Mouse (Mus musculus) ovary, postnatal 36 days (tissue): ENCODE results near the gene Mamld1.
"Not testable (repeated sequence)": the region's sequence is repeated elsewhere in the genome, so short reads cannot be mapped to it uniquely, and the experiment has no call there.

Source experiments
- DNase-seq: peaks from one replicate; pipeline ENCODE4 v3.0.0; 2022; ENCODE audit warnings: low spot score, mixed read lengths

Mamld1 gene

DNA sequence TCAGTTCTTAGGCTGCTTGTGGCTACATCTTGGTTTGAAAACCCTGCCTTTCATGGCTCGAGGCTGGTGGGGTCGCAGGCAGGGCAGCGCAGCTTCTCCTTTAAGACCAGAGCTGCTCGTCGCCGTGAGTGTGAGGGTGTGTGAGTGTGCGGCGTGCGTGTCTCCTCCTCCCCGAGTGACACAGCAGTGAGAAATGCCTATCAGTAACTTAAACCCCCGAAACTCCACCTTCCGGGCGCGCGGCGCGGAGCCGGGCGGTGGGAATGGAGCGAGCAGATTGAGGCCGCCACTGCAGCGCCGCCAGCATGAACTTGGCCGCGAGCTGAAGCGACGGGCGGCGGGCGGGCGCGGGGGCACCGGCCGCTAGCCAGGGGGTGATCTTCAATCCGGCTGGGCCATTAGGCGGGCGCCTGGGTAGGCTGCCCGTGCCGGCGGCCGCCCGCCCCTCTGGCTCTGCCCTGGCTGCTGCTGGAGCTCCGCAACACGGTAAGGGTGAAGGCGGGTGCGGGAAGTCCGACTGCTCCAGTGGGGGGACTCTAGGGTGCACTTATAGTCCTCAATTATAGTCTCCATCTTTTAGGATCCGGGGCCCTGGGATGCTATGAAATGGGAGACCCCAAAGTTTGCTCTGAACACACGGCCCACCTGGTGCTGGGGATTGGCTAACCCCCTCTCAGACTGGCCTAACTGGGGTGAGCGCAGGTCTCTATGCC lies at the start of gene Mamld1:
Gene Mamld1 (plus strand): TSS at position 393 of the 713 bp plus-strand sequence.
- DNase-seq, result peak; percentile 79

DNA sequence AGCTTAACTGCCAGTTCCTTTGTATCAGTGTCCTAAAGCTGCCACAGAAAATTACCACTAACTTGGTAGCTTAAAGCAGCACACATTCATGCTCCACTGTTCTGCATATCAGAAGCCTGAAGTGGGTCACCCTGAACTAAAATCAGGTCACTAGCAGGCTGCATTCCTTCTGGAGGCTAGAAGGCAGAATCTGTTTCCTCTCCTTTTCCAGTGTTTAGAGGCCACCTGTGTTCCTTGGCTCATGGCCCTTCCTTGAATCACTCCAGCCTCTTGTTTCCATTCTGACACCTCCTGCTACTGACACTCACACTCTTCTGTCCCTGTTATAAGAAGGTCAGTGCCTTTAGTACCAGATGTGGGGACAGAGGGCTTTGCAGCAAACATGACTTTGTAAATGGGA lies 25.3 kb upstream of the Mamld1 start:
- DNase-seq, result no peak

GRCm38 (mm10) chrX:71028007-71028406 lies 22.0 kb upstream of the Mamld1 start:
- DNase-seq, result no peak

DNA sequence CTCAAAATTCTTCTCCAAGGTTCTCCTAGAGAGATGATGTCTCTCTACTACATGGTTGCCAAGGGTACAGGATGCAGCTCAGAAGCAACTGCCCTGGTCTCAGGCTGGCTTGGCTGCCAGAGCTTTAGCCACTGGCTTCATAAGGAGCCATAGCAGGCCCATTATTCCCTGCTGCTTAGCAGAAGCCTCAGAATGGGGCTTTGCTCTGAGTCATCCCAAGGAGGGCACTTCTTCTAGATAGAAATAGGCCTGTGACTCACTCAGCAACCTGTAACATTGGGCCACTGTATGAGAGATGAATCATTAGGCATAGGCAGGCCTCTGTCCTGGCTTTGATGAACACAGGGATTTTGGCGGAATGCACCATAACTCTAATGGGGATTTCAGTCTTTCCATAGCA lies 21.1 kb upstream of the Mamld1 start:
- DNase-seq, result not testable (repeated sequence)

- peak; percentile 23 for DNase-seq
Measured at GRCm38 (mm10) chrX:71050677-71051311, 738 bp downstream of the Mamld1 start.

DNA sequence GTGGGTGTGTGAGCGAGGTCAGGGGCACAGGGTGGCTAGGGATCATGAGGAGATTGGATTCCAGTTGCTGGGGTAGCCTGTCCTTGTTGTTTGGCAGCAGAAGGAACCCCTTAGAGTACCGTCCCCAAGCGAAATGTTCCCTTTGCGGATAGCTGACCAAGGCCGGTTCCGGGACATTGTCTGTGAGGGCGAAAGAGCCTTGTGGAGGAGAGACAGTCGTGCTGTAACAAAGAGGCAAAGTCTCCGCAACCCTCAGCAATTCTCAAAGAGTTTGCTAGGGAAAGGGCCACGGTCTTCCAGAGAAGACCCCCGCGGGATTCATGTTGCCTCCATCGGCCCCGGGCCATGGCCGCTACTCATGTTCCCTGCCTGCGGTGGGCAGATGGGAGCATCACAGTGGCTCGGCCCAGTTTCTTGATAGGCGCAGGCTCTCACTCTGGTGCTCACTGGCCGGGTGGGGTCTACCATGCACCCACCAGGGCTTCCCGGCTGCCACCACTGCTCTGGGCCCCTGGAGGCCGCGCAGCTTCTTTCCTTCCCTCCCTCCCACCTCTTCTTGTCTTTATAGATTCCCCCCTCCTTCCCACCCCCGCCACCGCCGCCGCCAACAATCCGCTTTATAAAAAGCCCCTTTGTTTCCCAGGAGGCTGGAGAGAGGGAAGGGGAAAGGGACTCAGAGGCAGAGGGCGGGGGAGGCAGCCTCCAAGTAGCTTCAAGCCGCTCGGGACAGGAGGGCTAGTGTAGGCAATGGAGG lies 1.5 kb downstream of the Mamld1 start:
- DNase-seq, result peak; percentile 29

DNA sequence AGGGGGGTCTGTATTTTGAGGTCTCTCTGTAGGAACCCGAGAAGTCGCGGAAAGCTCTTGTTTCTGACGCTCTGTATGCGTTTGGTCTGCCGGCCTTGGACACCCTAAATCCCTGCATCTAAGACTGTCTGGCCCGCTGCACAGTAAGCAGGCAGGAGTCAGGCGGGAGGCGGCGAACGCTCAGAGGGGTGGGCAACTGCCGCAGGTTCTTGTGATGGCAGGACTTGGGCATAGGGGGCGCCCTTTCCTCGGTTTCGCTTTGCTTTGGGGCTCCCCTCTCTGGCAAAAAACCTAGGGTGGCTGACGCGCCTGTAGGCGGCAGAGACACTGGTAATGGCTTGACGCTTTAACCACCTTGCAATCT lies 2.0 kb downstream of the Mamld1 start:
- peak; percentile 82 for DNase-seq

GRCm38 (mm10) chrX:71052481-71053216 lies 2.6 kb downstream of the Mamld1 start:
- DNase-seq, result no peak

- DNase-seq, result no peak
Measured at GRCm38 (mm10) chrX:71053246-71053645, 3.2 kb downstream of the Mamld1 start.

- no peak for DNase-seq
Measured at GRCm38 (mm10) chrX:71056968-71057367, 6.9 kb downstream of the Mamld1 start.

GRCm38 (mm10) chrX:71085092-71085807 lies 35.2 kb downstream of the Mamld1 start:
- DNase-seq, result no peak

GRCm38 (mm10) chrX:71087370-71088079 lies 37.5 kb downstream of the Mamld1 start:
- no peak for DNase-seq

DNA sequence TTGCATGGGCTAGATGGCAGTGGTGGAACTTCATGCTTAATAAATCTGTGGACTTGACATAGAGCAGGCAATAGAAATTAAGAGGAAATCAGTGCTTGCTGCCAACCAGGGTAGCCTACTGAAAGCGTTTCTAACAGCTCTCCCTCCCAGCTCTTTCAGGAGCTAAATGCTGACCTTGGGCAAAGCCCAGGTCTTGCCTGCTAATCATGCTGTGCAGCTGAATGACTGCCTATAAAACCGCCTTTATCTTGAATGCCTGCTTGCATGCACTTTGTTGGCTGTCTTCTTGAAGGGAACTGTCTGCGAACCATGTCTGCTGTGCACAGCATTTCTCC lies 38.0 kb downstream of the Mamld1 start:
- DNase-seq, result no peak

DNA sequence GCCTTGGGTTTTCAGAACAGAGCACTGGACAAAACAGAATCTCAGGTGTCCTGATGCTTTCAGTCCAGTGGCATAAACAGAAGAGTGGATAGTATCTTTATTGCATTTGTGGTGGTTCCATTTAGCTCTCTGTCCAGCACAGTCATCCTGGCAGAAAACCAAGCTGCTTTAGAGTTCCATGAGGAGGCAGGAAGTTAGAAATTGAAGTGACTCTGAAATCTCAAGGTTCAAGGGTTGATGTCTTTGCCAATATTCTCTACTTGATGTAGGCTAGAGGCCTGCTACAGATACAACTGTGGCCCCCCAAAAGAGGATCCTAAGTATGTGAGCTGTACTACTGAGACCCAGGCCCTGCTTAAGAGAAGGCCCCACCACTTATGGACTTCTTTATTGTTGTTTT lies 55.8 kb downstream of the Mamld1 start:
- DNase-seq, result no peak

DNA sequence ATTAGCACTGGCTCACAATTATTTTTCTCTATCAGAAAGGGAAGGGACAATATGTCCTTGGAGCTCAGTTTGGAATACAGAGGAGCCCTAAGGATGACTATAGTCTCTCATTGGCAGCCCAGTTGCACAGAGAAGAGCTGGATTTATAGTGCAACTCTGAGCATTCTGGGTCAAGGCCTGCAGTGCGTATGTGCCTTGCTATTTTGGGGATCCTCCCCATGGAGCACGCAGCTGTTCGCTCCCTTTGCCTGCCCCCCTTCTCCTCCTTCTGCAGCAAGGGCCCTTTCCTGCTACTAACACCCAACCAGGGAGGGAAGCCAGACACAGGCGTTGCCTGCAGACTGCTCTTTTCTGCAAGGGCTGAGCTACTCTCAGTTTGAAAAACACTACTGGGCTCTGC lies 56.3 kb downstream of the Mamld1 start:
- peak; percentile 22 for DNase-seq

- no peak for DNase-seq
Measured at GRCm38 (mm10) chrX:71108056-71108735, 58.1 kb downstream of the Mamld1 start.

GRCm38 (mm10) chrX:71110333-71110732 lies 60.3 kb downstream of the Mamld1 start:
- DNase-seq, result no peak

GRCm38 (mm10) chrX:71122359-71123293 lies 72.6 kb downstream of the Mamld1 start:
- no peak for DNase-seq

- no peak for DNase-seq
Measured at GRCm38 (mm10) chrX:71125013-71125412, 75.0 kb downstream of the Mamld1 start.
